Mouse (Mus musculus): ENCODE measurements around the gene D17Wsu92e. TPM values are rescaled to one million over a fixed set of nuclear protein-coding genes. Genes with fewer than 3 reads are reported as not detected.
A peak's percentile ranks its signal among the peaks of the same experiment; 100 is the strongest.

Gene D17Wsu92e
- total and polyA plus RNA-seq, 3 experiments = 34.9 to 70.8 (median 44.2) TPM

- H3K9ac ChIP-seq (ENCODE audit: insufficient read depth, low read depth) = no peak overlapping the region
- no peak overlapping the region for H3K4me3 ChIP-seq (replicated peaks in 1 of 3; ENCODE audit: low read depth in 2 of 3, low read length in 2 of 3, poor library complexity in 1 of 3)
- dilution Hi-C loops (cut with MboI; ENCODE audit: extremely low pct_ligation_motif_present, extremely low pct_unique_long_range_greater_than_20kb, low sequenced_read_pairs) = no loop called here
- in situ Hi-C loops (cut with MboI; ENCODE audit: low pct_ligation_motif_present, low pct_unique_long_range_greater_than_20kb, low sequenced_read_pairs) = no loop called here
- peaks cover 8 to 49% of the 10 kb centered on the region in 2 experiments for H3K4me1 ChIP-seq (ENCODE audit: control insufficient read depth in 1 of 2, insufficient read depth in 2 of 2)
- H3K27me3 ChIP-seq (replicated peaks) = no peaks in the 10 kb centered on the region
- peak overlapping the region; percentile 24; the same call in 1 of the 2 replicates for H3K4me2 ChIP-seq (ENCODE audit: insufficient read depth, low read depth, poor library complexity, severe bottlenecking)
- no peaks in the 10 kb centered on the region for H3K36me3 ChIP-seq (replicated peaks in 1 of 2; ENCODE audit: control insufficient read depth in 1 of 2, insufficient read depth in 1 of 2, low read length in 1 of 2)
- TF ChIP-seq ZMIZ1 (IDR thresholded peaks at IDR 0.05; ENCODE audit: low read depth, low read length) (no peak), BHLHE40 (IDR thresholded peaks at IDR 0.05; ENCODE audit: low read depth, low read length) (0 out of 2 replicates have a peak, but pooled peaks have one; percentile 11)
- no peak for DNase-seq (ENCODE audit: extremely low read depth)
- H3K9me3 ChIP-seq (replicated peaks; ENCODE audit: low read length) = no peaks in the 10 kb centered on the region
- H3K27ac ChIP-seq (ENCODE audit: insufficient read depth, low read depth) = no peak overlapping the region
- peaks cover 19% of the 10 kb centered on the region for H3K79me2 ChIP-seq (replicated peaks; ENCODE audit: control insufficient read depth, extremely low read depth, insufficient read depth, poor library complexity, severe bottlenecking)
These were observed 2.9 kb upstream of the D17Wsu92e start for GRCm38 (mm10) chr17:27823142-27823905.

GRCm38 (mm10) chr17:27821407-27822338 is 1.2 kb upstream of the D17Wsu92e start:
- Histone ChIP-seq H3K4me3 (replicated peaks in 1 of 3; ENCODE audit: low read depth in 2 of 3, low read length in 2 of 3, poor library complexity in 1 of 3) (peak overlapping the region in 1 of 3 experiments; percentile 47), H3K4me1 (ENCODE audit: control insufficient read depth in 1 of 2, insufficient read depth in 2 of 2) (peaks cover 8 to 52% of the 10 kb centered on the region in 2 experiments), H3K9me3 (replicated peaks; ENCODE audit: low read length) (no peaks in the 10 kb centered on the region), H3K36me3 (replicated peaks in 1 of 2; ENCODE audit: control insufficient read depth in 1 of 2, insufficient read depth in 1 of 2, low read length in 1 of 2) (peaks cover 0 to 4% of the 10 kb centered on the region in 2 experiments), H3K9ac (ENCODE audit: insufficient read depth, low read depth) (peak overlapping the region; percentile 46), H3K79me2 (replicated peaks; ENCODE audit: control insufficient read depth, extremely low read depth, insufficient read depth, poor library complexity, severe bottlenecking) (peaks cover 32% of the 10 kb centered on the region), H3K27me3 (replicated peaks) (no peaks in the 10 kb centered on the region), H3K4me2 (ENCODE audit: insufficient read depth, low read depth, poor library complexity, severe bottlenecking) (peak overlapping the region; percentile 73), H3K27ac (ENCODE audit: insufficient read depth, low read depth) (peak overlapping the region; percentile 38)
- in situ Hi-C loops (cut with MboI; ENCODE audit: low pct_ligation_motif_present, low pct_unique_long_range_greater_than_20kb, low sequenced_read_pairs) = no loop called here
- dilution Hi-C loops (cut with MboI; ENCODE audit: extremely low pct_ligation_motif_present, extremely low pct_unique_long_range_greater_than_20kb, low sequenced_read_pairs) = no loop called here
- no peak for TF ChIP-seq MYC (IDR thresholded peaks at IDR 0.05; ENCODE audit: low read depth, low read length)
- peak; percentile 14; the same call in 1 of the 2 replicates for TF ChIP-seq MXI1 (IDR thresholded peaks at IDR 0.05; ENCODE audit: low read depth, low read length)
- TF ChIP-seq JUND (conservative IDR thresholded peaks at IDR 0.05; ENCODE audit: low read depth, low read length) = no peak
- TF ChIP-seq SMC3 (IDR thresholded peaks at IDR 0.05; ENCODE audit: low read depth, low read length) = no peak
- TF ChIP-seq SIN3A (IDR thresholded peaks at IDR 0.05; ENCODE audit: low read length) = 0 out of 2 replicates have a peak, but pooled peaks have one; percentile 17
- no peak for DNase-seq (ENCODE audit: extremely low read depth)

- H3K4me1 ChIP-seq (ENCODE audit: control insufficient read depth in 1 of 2, insufficient read depth in 2 of 2) = peaks cover 6 to 57% of the 10 kb centered on the region in 2 experiments
- no peaks in the 10 kb centered on the region for H3K9me3 ChIP-seq (replicated peaks; ENCODE audit: low read length)
- DNase-seq (ENCODE audit: extremely low read depth) = no peak
- peaks cover 38% of the 10 kb centered on the region for H3K79me2 ChIP-seq (replicated peaks; ENCODE audit: control insufficient read depth, extremely low read depth, insufficient read depth, poor library complexity, severe bottlenecking)
- H3K27me3 ChIP-seq (replicated peaks) = no peaks in the 10 kb centered on the region
- dilution Hi-C loops (cut with MboI; ENCODE audit: extremely low pct_ligation_motif_present, extremely low pct_unique_long_range_greater_than_20kb, low sequenced_read_pairs) = no loop called here
- H3K4me2 ChIP-seq (ENCODE audit: insufficient read depth, low read depth, poor library complexity, severe bottlenecking) = peak overlapping the region; percentile 83
- peak; percentile 30; the same call in 1 of the 2 replicates for TF ChIP-seq SIN3A (IDR thresholded peaks at IDR 0.05; ENCODE audit: low read length)
- TF ChIP-seq MAFK (IDR thresholded peaks at IDR 0.05; ENCODE audit: insufficient replicate concordance, low read length) = no peak
- no peak for TF ChIP-seq E2F4 (IDR thresholded peaks at IDR 0.05; ENCODE audit: insufficient replicate concordance, low read depth, low read length)
- TF ChIP-seq JUN (IDR thresholded peaks at IDR 0.05; ENCODE audit: insufficient read depth, low read depth, low read length) = no peak
- TF ChIP-seq UBTF (IDR thresholded peaks at IDR 0.05; ENCODE audit: low read depth, low read length) = peak; percentile 44; the same call in 1 of the 2 replicates
- no peak for TF ChIP-seq IRF4 (IDR thresholded peaks at IDR 0.05; ENCODE audit: low read depth, low read length)
- no peak for TF ChIP-seq JUND (conservative IDR thresholded peaks at IDR 0.05; ENCODE audit: low read depth, low read length)
- TF ChIP-seq CTCF (conservative IDR thresholded peaks at IDR 0.05 in 1 of 2, IDR thresholded peaks at IDR 0.05 in 1 of 2; ENCODE audit: low read depth in 2 of 2, low read length in 2 of 2) = no peak
- TF ChIP-seq CHD2 (IDR thresholded peaks at IDR 0.05; ENCODE audit: low read length) = no peak
- peak; percentile 34; the same call in 1 of the 2 replicates for TF ChIP-seq MXI1 (IDR thresholded peaks at IDR 0.05; ENCODE audit: low read depth, low read length)
- H3K27ac ChIP-seq (ENCODE audit: insufficient read depth, low read depth) = peak overlapping the region; percentile 36; the same call in 1 of the 2 replicates
- peak overlapping the region; percentile 79 to 98 (median 85) for H3K4me3 ChIP-seq (replicated peaks in 1 of 3; ENCODE audit: low read depth in 2 of 3, low read length in 2 of 3, poor library complexity in 1 of 3)
- peak overlapping the region; percentile 88 for H3K9ac ChIP-seq (ENCODE audit: insufficient read depth, low read depth)
- peaks cover 0 to 12% of the 10 kb centered on the region in 2 experiments for H3K36me3 ChIP-seq (replicated peaks in 1 of 2; ENCODE audit: control insufficient read depth in 1 of 2, insufficient read depth in 1 of 2, low read length in 1 of 2)
- in situ Hi-C loops (cut with MboI; ENCODE audit: low pct_ligation_motif_present, low pct_unique_long_range_greater_than_20kb, low sequenced_read_pairs) = loop anchor here (5.0 kb wide), 1 partner anchor 38 kb away; no protein-coding TSS in a partner anchor
These were observed 379 bp downstream of the D17Wsu92e start for GRCm38 (mm10) chr17:27819971-27820567.

All from CH12.LX (cell line).